Mouse (Mus musculus): ENCODE results near the gene Chrm3.

- TF ChIP-seq GATA1 (IDR thresholded peaks at IDR 0.05; ENCODE audit: borderline replicate concordance, low read length) (no peak), FLI1 (IDR thresholded peaks at IDR 0.05; ENCODE audit: low read length) (no peak)
Measured at GRCm38 (mm10) chr13:10251499-10252179, 109.0 kb downstream of the Chrm3 start.
